Mouse (Mus musculus) small intestine, adult 2 months (tissue): ENCODE measurements around the gene Eya4.

Source experiments
- CTCF ChIP-seq: fragments of 200-500 bp; IDR thresholded peaks from 2 replicates; pipeline ENCODE4 v1.5.1; 2012; ENCODE audit warnings: low read depth, mild to moderate bottlenecking, control low read depth, inconsistent platforms, low read length, moderate library complexity, mixed read lengths; ENCODE audit not compliant: insufficient replicate concordance, insufficient read length; ENCODE audit errors: extremely low read depth
- POLR2A ChIP-seq: fragments of 200-500 bp; IDR thresholded peaks from 2 replicates; pipeline ENCODE4 v1.6.1; 2012; ENCODE audit warnings: low read depth, mild to moderate bottlenecking, control low read depth, inconsistent platforms, low read length, moderate library complexity

GRCm38 (mm10) chr10:23081548-23081828, 269.1 kb downstream of the Eya4 start:
- TF ChIP-seq POLR2A = no peak
- no peak for TF ChIP-seq CTCF
